Mouse (Mus musculus) megakaryocyte, embryonic 14.5 days (primary cell): ENCODE results near the gene Higd1a. TPM values are rescaled to one million over a fixed set of nuclear protein-coding genes. Genes with fewer than 3 reads are reported as not detected.

Experiments
- H3K27me3 ChIP-seq: replicated peaks from 2 replicates; pipeline ENCODE3; 2012; ENCODE audit warnings: inconsistent platforms
- H3K36me3 ChIP-seq: replicated peaks from 2 replicates; pipeline ENCODE3; 2012; ENCODE audit warnings: low read length, inconsistent platforms, mixed read lengths
- H3K4me1 ChIP-seq: 2 replicates; pipeline ENCODE4 v1.6.1; 2012; ENCODE audit warnings: inconsistent platforms
- H3K4me3 ChIP-seq: replicated peaks from 2 replicates; pipeline ENCODE3; 2012; ENCODE audit warnings: moderate library complexity, mild to moderate bottlenecking, inconsistent platforms
- H3K9me3 ChIP-seq: 2 replicates; pipeline ENCODE4 v1.6.1; 2012; ENCODE audit warnings: inconsistent platforms
- FLI1 ChIP-seq: IDR thresholded peaks from 2 replicates; pipeline ENCODE4 v1.6.1; 2012; ENCODE audit warnings: low read length, inconsistent platforms, mixed read lengths
- GATA1 ChIP-seq: IDR thresholded peaks from 3 replicates; pipeline ENCODE4 v1.6.1; 2012; ENCODE audit warnings: mixed read lengths, low read length, inconsistent platforms, borderline replicate concordance
- polyA plus RNA-seq: library from polyadenylated mRNA; stranded (reverse); fragments of >175 nt; gene quantifications from 2 replicates; pipeline ENCODE4 v1.2.3, GENCODE M21; 2012; ENCODE audit warnings: low replicate concordance; ENCODE audit not compliant: insufficient read depth

The Higd1a gene
- polyA plus RNA-seq, 1 experiment, result 57.7 TPM

GRCm38 (mm10) chr9:121802747-121803146 is 55.4 kb downstream of the Higd1a start:
- no peaks in the 10 kb centered on the region for H3K9me3 ChIP-seq
- peaks cover 60% of the 10 kb centered on the region for H3K4me1 ChIP-seq
- H3K4me3 ChIP-seq, result peak overlapping the region; percentile 78
- peaks cover 50% of the 10 kb centered on the region for H3K27me3 ChIP-seq
- TF ChIP-seq FLI1, result no peak
- H3K36me3 ChIP-seq, result no peaks in the 10 kb centered on the region

DNA sequence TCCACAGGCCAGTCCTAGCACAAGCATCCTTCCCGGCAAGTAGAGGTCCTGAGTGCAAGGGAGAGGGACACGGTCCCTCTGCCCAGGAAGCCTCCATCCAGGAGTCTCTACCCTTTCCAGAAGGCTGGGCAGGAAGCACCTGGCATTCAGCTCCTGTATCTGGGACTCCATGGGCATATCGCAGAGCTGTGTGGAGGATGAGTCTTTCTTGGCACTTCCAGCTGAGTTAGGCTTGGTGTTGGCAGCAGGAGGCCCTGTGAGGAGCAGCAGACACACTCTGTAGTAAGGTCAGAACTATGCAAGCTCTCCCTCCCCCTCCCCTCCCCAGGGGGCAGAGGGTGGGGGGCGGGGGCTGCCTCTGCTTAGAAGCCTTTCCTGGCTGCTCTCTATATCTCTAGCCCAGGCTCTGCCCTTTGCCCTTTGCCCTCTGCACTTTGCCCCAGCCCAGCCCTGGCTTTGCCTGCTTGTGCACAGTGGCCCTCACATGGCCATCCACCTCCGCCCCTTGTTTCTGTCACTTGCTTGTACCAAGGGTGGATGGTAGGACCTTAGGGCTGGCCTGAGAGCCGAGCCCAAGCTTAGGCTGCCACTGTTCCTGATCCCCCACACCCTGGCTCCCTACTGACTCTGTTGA is 59.2 kb downstream of the Higd1a start:
- Histone ChIP-seq H3K4me3 (no peak overlapping the region), H3K9me3 (no peaks in the 10 kb centered on the region), H3K36me3 (no peaks in the 10 kb centered on the region), H3K27me3 (peaks cover 76% of the 10 kb centered on the region), H3K4me1 (peaks cover 52% of the 10 kb centered on the region)
- TF ChIP-seq FLI1 (no peak), GATA1 (no peak)

Other genes starting within 250 kb of the Higd1a start
- 0.51 TPM in 1 of 2 replicates, not detected in the other for gene Lyzl4, start 216.3 kb downstream of the Higd1a start, polyA plus RNA-seq
- 0.07 and 2.5 TPM in 2 replicates for gene Vipr1, start 215.6 kb downstream of the Higd1a start, polyA plus RNA-seq
- 1.2 and 2.4 TPM in 2 replicates for gene Sec22c, start 152.9 kb downstream of the Higd1a start, polyA plus RNA-seq
- 30.1 and 45.4 TPM in 2 replicates for gene Ss18l2, start 148.0 kb downstream of the Higd1a start, polyA plus RNA-seq
- gene Nktr, start 139.2 kb downstream of the Higd1a start, polyA plus RNA-seq, result 4.4 and 6.4 TPM in 2 replicates
- 1.9 and 2.9 TPM in 2 replicates for gene Zfp651, start 99.0 kb downstream of the Higd1a start, polyA plus RNA-seq
- gene Klhl40, start 80.8 kb downstream of the Higd1a start, polyA plus RNA-seq, result not detected in 2 replicates
- gene Hhatl, start 65.9 kb downstream of the Higd1a start, polyA plus RNA-seq, result not detected in 2 replicates
- 0.34 TPM in 1 of 2 replicates, not detected in the other for gene Ccdc13, start 18.9 kb downstream of the Higd1a start, polyA plus RNA-seq
- 1.5 TPM in 1 of 2 replicates, not detected in the other for gene Ackr2, start 40.0 kb upstream of the Higd1a start, polyA plus RNA-seq
- gene Cyp8b1, start 57.9 kb upstream of the Higd1a start, polyA plus RNA-seq, result not detected in 2 replicates
- not detected in 2 replicates for gene Fam198a, start 92.6 kb upstream of the Higd1a start, polyA plus RNA-seq
- gene Pomgnt2, start 138.7 kb upstream of the Higd1a start, polyA plus RNA-seq, result 3.1 and 5.6 TPM in 2 replicates